Mouse (Mus musculus): ENCODE results near the gene Zfp821.

- no peak for TF ChIP-seq CTCF (IDR thresholded peaks at IDR 0.05)
- TF ChIP-seq POLR2A (IDR thresholded peaks at IDR 0.05; ENCODE audit: insufficient read depth, low read depth, low read length): no peak
These were observed 7.2 kb downstream of the Zfp821 start for GRCm38 (mm10) chr8:109712521-109712920.

Data from heart, adult 2 months (tissue).